In genomic region chr7:34925208-34925607, GRCm38 (mm10) we compare ENCODE assay signal across 10 mouse cellular contexts. TPM values are rescaled to one million over a fixed set of nuclear protein-coding genes. Genes with fewer than 3 reads are reported as not detected.
DNase-seq lines count a peak whose midpoint lies in the region; ATAC-seq lines count a peak whose summit lies in the region.
"Had no signal": no experiment of that assay in that cellular context is flagged by ENCODE, and none has a peak within 500 bp of the region (broad histone marks: within the 10 kb centered on the region; RNA-seq: fewer than 3 reads in every experiment).

No protein-coding gene starts in this region.

- no peak overlapping the region for H3K9ac ChIP-seq in hindbrain, embryonic 14.5 days
- no peak overlapping the region for H3K9ac ChIP-seq in hindbrain, embryonic 12.5 days
- H3K9ac ChIP-seq: forebrain, embryonic 13.5 days; limb, embryonic 13.5 days had no signal

- no peaks in the 10 kb centered on the region for H3K27me3 ChIP-seq in hindbrain, embryonic 14.5 days (ENCODE audit: control insufficient read depth, insufficient read depth, low read length)
- no peaks in the 10 kb centered on the region for H3K27me3 ChIP-seq in hindbrain, embryonic 12.5 days
- H3K27me3 ChIP-seq: forebrain, embryonic 13.5 days; limb, embryonic 13.5 days had no signal

- H3K4me1 ChIP-seq in hindbrain, embryonic 14.5 days (replicated peaks; ENCODE audit: control insufficient read depth, insufficient read depth, low read length), result peaks cover 17% of the 10 kb centered on the region
- H3K4me1 ChIP-seq in hindbrain, embryonic 12.5 days, result peaks cover 17% of the 10 kb centered on the region

- DNase-seq in hindbrain, embryonic 14.5 days (ENCODE audit: low spot score), result peak; percentile 60
- DNase-seq in ovary, postnatal 36 days (ENCODE audit: low spot score), result peak; percentile 51
- DNase-seq in ovary, postnatal 14 days (ENCODE audit: low spot score), result no peak
- peak; percentile 81 to 84 for DNase-seq in adrenal gland, postnatal 36 days
- peak; percentile 87 to 90 for DNase-seq in kidney, postnatal 25 days
- DNase-seq: thymus, postnatal 36 days had no signal

- H3K4me3 ChIP-seq in hindbrain, embryonic 14.5 days (replicated peaks; ENCODE audit: low read length), result no peak overlapping the region
- H3K4me3 ChIP-seq in hindbrain, embryonic 12.5 days, result no peak overlapping the region
- H3K4me3 ChIP-seq: forebrain, embryonic 13.5 days; limb, embryonic 13.5 days had no signal

- H3K36me3 ChIP-seq in hindbrain, embryonic 14.5 days (replicated peaks; ENCODE audit: control insufficient read depth, insufficient read depth), result peaks cover 6% of the 10 kb centered on the region; the same call in 1 of the 2 replicates
- H3K36me3 ChIP-seq in hindbrain, embryonic 12.5 days, result peaks cover 11% of the 10 kb centered on the region; the same call in 1 of the 2 replicates

- 66% methylated on average over 5 of the region's 5 CpGs for WGBS in hindbrain, embryonic 14.5 days
- WGBS in hindbrain, embryonic 12.5 days, result 85% methylated on average over 5 of the region's 5 CpGs

- H3K4me2 ChIP-seq in hindbrain, embryonic 14.5 days (replicated peaks), result no peak overlapping the region
- no peak overlapping the region for H3K4me2 ChIP-seq in hindbrain, embryonic 12.5 days (replicated peaks)
- H3K4me2 ChIP-seq: forebrain, embryonic 13.5 days; limb, embryonic 13.5 days had no signal

- no peak overlapping the region for H3K27ac ChIP-seq in hindbrain, embryonic 14.5 days
- no peak overlapping the region for H3K27ac ChIP-seq in hindbrain, embryonic 12.5 days
- H3K27ac ChIP-seq: forebrain, embryonic 13.5 days; limb, embryonic 13.5 days had no signal

- H3K9me3 ChIP-seq in hindbrain, embryonic 14.5 days (ENCODE audit: control insufficient read depth, low read length), result no peaks in the 10 kb centered on the region
- no peaks in the 10 kb centered on the region for H3K9me3 ChIP-seq in hindbrain, embryonic 12.5 days (replicated peaks)
- H3K9me3 ChIP-seq: forebrain, embryonic 13.5 days; limb, embryonic 13.5 days had no signal

- ATAC-seq in hindbrain, embryonic 14.5 days (ENCODE audit: low FRiP score), result no peak
- no peak for ATAC-seq in hindbrain, embryonic 12.5 days (ENCODE audit: low FRiP score)
- ATAC-seq in megakaryocyte progenitor cell, adult 5-6 weeks (replicated peaks; ENCODE audit: poor library complexity), result no peak
- ATAC-seq: forebrain, embryonic 13.5 days had no signal

RNA-seq across cellular contexts. Expression of gene Pepd, which starts 13.0 kb away (rescaled TPM):
- polyA plus RNA-seq in hindbrain, embryonic 14.5 days (2014; fragmentation: Nextera tagmentation; extraction: Ambion mirVana), result 63.8 and 68.2 TPM in 2 replicates
- polyA plus RNA-seq in hindbrain, embryonic 12.5 days (2016; fragmentation: Nextera tagmentation; extraction: Ambion mirVana), result 55.6 and 56.0 TPM in 2 replicates
- total RNA-seq in adrenal gland, postnatal 36 days (2021), result 100 to 1,000 TPM in 1 of 2 experiments, 10 to 100 TPM in 1; 85.8 to 112 TPM
- total RNA-seq in megakaryocyte progenitor cell, adult 5-6 weeks (2015), result 32.6 and 37.7 TPM in 2 replicates
- total RNA-seq in megakaryocyte progenitor cell, adult 5-6 weeks (2017), result 30.8 and 40.6 TPM in 2 replicates
